Mouse (Mus musculus): ENCODE data around the gene Gm26558. TPM values are rescaled to one million over a fixed set of nuclear protein-coding genes. Genes with fewer than 3 reads are reported as not detected.

Gm26558 gene
- not detected in 2 replicates for polyA plus RNA-seq (2012; ENCODE audit: insufficient read depth, insufficient read length, missing spikeins)

GRCm38 (mm10) chr2:70661715-70662495 is at the start of gene Gm26558:
Gm26558 (minus strand) TSS chr2:70662108.
- peak within 1 kb of the TSS; percentile 95 for H3K4me3 ChIP-seq (ENCODE audit: insufficient read depth, low read depth, low read length)
- no peaks in the 10 kb centered on the region for H3K4me1 ChIP-seq (ENCODE audit: control insufficient read depth, insufficient read depth, insufficient read length, low read length)
- H3K27ac ChIP-seq (replicated peaks; ENCODE audit: low read depth, low read length) = peak within 1 kb of the TSS; percentile 84

GRCm38 (mm10) chr2:70710878-70711277 is 49.0 kb upstream of the Gm26558 start:
- Histone ChIP-seq H3K4me1 (ENCODE audit: control insufficient read depth, insufficient read depth, insufficient read length, low read length) (no peaks in the 10 kb centered on the region), H3K27ac (replicated peaks; ENCODE audit: low read depth, low read length) (no peak overlapping the region), H3K4me3 (ENCODE audit: insufficient read depth, low read depth, low read length) (no peak overlapping the region)

DNA sequence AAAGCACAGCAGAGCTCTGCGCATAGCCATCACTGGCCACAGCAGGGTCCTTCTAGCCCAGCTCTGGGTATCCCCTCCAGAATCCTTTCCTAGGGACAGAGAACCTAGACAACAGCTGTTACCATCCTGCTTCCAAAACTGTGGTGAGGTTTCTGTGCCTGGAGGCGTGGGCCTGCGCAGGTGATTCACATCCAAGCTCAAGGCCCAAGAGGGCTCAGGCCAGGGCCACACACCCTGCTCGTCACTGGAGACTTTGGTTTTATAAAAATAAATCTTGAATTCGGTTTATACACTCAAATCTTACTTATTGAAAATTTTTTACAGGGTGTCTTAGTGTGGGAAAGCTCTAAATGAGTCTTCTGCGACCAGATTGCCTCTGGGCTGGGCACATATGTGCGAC is 48.3 kb upstream of the Gm26558 start:
- Histone ChIP-seq H3K4me1 (ENCODE audit: control insufficient read depth, insufficient read depth, insufficient read length, low read length) (no peaks in the 10 kb centered on the region), H3K27ac (replicated peaks; ENCODE audit: low read depth, low read length) (no peak overlapping the region), H3K4me3 (ENCODE audit: insufficient read depth, low read depth, low read length) (no peak overlapping the region)

DNA sequence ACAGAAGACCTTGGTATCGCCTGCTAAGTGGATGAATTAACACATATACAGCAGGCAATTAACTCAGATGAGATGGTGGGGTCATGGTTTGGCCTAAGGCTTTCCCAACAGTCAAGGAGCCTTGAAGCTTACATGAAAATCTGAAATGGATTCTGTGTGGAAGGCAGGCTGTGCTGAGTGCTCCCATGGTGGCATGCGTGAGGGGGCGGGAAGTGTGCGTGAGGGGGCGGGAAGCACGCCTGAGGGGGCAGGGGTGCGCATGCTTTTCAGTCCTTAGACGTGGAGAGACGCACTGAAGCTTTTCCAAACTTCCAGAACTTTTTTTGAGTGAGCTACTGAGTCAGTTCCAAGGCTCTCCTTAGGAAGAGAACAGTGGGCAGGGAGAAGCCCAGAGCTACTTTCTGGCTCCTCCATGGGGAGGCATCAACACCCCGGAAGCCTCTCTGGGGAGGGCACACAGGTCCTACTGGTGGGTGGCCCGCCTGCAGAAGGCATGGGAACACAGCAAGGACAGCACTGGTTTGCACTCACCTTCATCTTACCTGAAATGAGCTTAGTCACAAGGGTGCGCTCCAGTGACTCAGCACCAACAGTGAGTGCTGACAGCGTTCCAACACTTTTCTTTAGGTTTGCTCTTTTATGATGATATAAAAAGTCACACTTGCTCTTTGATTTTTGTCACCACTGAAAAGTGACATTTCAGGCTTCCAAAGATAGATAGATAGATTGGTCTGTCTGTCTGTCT is 47.2 kb upstream of the Gm26558 start:
- no peak overlapping the region for H3K4me3 ChIP-seq (ENCODE audit: insufficient read depth, low read depth, low read length)

GRCm38 (mm10) chr2:70702403-70702802 is 40.5 kb upstream of the Gm26558 start:
- H3K27ac ChIP-seq (replicated peaks; ENCODE audit: low read depth, low read length) = no peak overlapping the region
- no peaks in the 10 kb centered on the region for H3K4me1 ChIP-seq (ENCODE audit: control insufficient read depth, insufficient read depth, insufficient read length, low read length)
- no peak overlapping the region for H3K4me3 ChIP-seq (ENCODE audit: insufficient read depth, low read depth, low read length)

More for the DNA sequence above, 47.2 kb upstream of the Gm26558 start:
- Histone ChIP-seq H3K27ac (replicated peaks; ENCODE audit: low read depth, low read length) (no peak overlapping the region), H3K4me1 (ENCODE audit: control insufficient read depth, insufficient read depth, insufficient read length, low read length) (no peaks in the 10 kb centered on the region)

- Histone ChIP-seq H3K27ac (replicated peaks; ENCODE audit: low read depth, low read length) (no peak overlapping the region), H3K4me3 (ENCODE audit: insufficient read depth, low read depth, low read length) (no peak overlapping the region), H3K4me1 (ENCODE audit: control insufficient read depth, insufficient read depth, insufficient read length, low read length) (no peaks in the 10 kb centered on the region)
These were observed 39.7 kb upstream of the Gm26558 start for GRCm38 (mm10) chr2:70701571-70701970.

DNA sequence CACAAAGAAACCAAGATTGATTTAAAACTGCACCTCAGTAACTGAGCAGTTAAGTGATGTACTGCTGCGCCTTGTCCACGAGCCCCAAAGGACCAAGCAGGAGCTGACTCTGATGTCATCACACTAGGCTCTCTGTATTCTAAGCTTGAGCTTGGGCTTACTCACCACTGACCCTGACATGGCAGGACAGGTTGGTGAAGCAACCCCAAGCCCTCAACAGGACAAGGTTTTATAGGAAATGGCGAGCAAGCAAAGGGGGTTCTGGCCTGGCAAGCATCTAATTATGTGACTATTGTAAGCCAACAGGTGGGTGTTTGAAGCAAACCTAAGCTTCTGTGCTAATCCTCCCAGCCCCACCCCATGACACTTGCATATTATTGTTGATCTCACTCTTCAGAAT is 38.9 kb upstream of the Gm26558 start:
- no peaks in the 10 kb centered on the region for H3K4me1 ChIP-seq (ENCODE audit: control insufficient read depth, insufficient read depth, insufficient read length, low read length)
- H3K27ac ChIP-seq (replicated peaks; ENCODE audit: low read depth, low read length) = no peak overlapping the region
- no peak overlapping the region for H3K4me3 ChIP-seq (ENCODE audit: insufficient read depth, low read depth, low read length)

DNA sequence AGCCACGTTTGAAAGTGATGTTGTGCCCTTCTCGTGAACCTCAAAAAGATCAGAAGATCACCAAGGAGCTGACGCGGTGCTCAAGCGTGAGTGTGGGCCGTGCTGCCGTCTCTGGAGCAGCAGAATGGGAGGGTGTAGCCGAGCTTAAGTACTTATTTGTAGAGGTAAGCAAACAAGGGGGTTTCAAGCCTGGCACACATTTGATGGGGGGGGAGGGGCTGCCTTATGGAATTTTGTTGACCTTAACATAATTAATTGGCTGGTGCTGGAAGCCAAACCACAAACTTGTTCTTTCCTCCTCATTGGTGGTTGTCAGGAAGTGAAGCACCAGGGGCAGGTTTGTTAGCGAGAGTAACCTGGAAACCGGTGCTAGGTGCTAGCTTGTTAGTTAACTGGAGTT is 33.8 kb upstream of the Gm26558 start:
- H3K4me3 ChIP-seq (ENCODE audit: insufficient read depth, low read depth, low read length) = no peak overlapping the region
- no peak overlapping the region for H3K27ac ChIP-seq (replicated peaks; ENCODE audit: low read depth, low read length)

DNA sequence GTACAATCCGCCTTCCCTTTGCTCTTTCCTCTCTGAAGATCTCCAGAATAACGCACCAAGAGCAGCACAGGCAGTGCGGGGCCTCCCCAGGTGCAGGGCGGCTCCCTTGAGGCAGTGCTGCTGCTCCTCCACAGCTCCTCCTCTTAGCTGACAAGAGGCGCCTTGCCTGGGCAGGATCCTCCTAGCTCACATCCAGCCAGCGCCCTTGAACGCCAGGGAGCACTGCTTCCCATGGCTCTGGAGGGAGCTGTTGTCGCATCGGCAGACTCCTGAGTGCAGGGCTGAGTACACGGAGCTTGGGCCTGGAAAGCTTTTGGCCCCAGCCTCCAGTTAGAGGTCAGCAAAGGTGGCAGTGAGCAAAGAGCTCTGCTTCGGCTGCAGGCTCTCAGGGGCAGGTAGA is 28.3 kb upstream of the Gm26558 start:
- no peak overlapping the region for H3K27ac ChIP-seq (replicated peaks; ENCODE audit: low read depth, low read length)
- no peaks in the 10 kb centered on the region for H3K4me1 ChIP-seq (ENCODE audit: control insufficient read depth, insufficient read depth, insufficient read length, low read length)
- H3K4me3 ChIP-seq (ENCODE audit: insufficient read depth, low read depth, low read length) = no peak overlapping the region

More for the DNA sequence above, 33.8 kb upstream of the Gm26558 start:
- H3K4me1 ChIP-seq (ENCODE audit: control insufficient read depth, insufficient read depth, insufficient read length, low read length) = no peaks in the 10 kb centered on the region

DNA sequence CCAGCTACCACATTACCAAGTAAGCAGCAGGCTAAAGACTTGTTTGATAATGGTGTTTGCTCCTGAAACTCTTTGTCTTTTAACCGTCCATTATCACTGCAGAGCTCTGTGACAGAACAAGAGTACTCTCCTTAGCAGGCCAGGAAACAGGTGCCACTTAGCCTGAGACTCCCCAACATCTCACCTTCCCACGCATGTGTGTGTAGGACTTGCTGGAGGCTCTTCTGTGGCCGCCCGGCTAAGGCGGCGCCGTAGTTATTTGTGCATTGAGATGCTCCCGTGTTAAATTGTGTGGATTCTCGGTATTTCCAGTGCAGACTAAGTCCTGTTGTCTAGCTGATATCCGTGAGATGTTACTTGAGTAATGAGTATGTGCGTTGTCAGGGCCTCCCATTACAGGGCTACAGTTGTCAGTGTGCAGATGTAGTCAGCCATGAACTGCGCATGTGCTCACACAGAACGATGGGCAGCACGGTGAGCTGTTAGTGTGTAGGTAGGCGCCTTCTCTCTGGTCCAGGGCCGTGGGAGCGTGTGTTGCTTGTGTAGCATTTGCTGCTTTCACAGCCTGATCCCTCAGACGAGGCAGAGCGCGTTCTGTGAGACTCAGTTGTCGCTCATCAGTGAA is 26.7 kb upstream of the Gm26558 start:
- no peak overlapping the region for H3K27ac ChIP-seq (replicated peaks; ENCODE audit: low read depth, low read length)
- no peaks in the 10 kb centered on the region for H3K4me1 ChIP-seq (ENCODE audit: control insufficient read depth, insufficient read depth, insufficient read length, low read length)
- H3K4me3 ChIP-seq (ENCODE audit: insufficient read depth, low read depth, low read length) = no peak overlapping the region

DNA sequence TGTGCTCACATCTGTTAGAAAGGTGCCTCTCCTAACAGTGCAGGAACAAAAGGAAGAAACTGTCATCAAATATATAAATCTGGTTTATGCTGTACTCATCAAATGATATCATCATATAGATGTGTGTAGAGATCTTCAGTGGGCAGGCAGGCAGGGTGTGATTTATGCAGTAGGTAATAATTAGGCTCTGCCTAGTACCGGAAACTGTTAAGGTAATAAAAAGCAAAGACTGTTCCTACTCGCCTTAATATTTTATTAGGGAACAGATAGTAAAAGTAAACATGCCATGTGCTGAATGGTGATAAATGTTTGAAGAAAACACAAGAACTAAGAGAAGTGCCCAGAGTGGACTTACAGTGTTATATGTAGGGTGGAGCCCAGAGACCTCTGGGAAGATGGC is 20.4 kb upstream of the Gm26558 start:
- Histone ChIP-seq H3K27ac (replicated peaks; ENCODE audit: low read depth, low read length) (no peak overlapping the region), H3K4me3 (ENCODE audit: insufficient read depth, low read depth, low read length) (no peak overlapping the region)

GRCm38 (mm10) chr2:70673445-70674126 is 11.7 kb upstream of the Gm26558 start:
- Histone ChIP-seq H3K27ac (replicated peaks; ENCODE audit: low read depth, low read length) (no peak overlapping the region), H3K4me1 (ENCODE audit: control insufficient read depth, insufficient read depth, insufficient read length, low read length) (0 out of 2 replicates have a peak, but pooled peaks cover 2% of the 10 kb centered on the region), H3K4me3 (ENCODE audit: insufficient read depth, low read depth, low read length) (no peak overlapping the region)

More for the DNA sequence above, 20.4 kb upstream of the Gm26558 start:
- no peaks in the 10 kb centered on the region for H3K4me1 ChIP-seq (ENCODE audit: control insufficient read depth, insufficient read depth, insufficient read length, low read length)

DNA sequence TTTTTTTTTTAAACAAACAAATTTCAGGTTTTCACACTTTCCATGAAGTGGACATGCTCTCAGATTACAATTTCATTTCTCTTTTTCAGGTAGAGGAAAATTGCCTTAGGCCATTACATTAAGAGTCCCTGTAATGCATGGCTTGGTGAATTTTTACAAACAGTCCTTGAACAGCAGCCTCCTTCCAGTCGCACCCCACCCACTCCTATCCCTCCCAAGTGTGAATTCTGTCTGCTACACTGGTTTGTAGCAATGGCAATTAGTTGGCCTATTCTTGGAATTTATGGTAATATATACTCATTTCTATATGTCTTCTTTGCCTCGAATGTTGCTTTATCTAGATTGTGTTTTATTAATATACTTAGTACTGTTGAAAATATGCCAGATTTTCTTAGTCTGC is 10.6 kb upstream of the Gm26558 start:
- H3K4me3 ChIP-seq (ENCODE audit: insufficient read depth, low read depth, low read length) = no peak overlapping the region
- H3K27ac ChIP-seq (replicated peaks; ENCODE audit: low read depth, low read length) = no peak overlapping the region
- H3K4me1 ChIP-seq (ENCODE audit: control insufficient read depth, insufficient read depth, insufficient read length, low read length) = 0 out of 2 replicates have a peak, but pooled peaks cover 2% of the 10 kb centered on the region

GRCm38 (mm10) chr2:70669896-70670295 is 8.0 kb upstream of the Gm26558 start:
- Histone ChIP-seq H3K27ac (replicated peaks; ENCODE audit: low read depth, low read length) (no peak overlapping the region), H3K4me1 (ENCODE audit: control insufficient read depth, insufficient read depth, insufficient read length, low read length) (0 out of 2 replicates have a peak, but pooled peaks cover 2% of the 10 kb centered on the region), H3K4me3 (ENCODE audit: insufficient read depth, low read depth, low read length) (no peak overlapping the region)

GRCm38 (mm10) chr2:70669241-70669640 is 7.3 kb upstream of the Gm26558 start:
- Histone ChIP-seq H3K4me3 (ENCODE audit: insufficient read depth, low read depth, low read length) (no peak overlapping the region), H3K4me1 (ENCODE audit: control insufficient read depth, insufficient read depth, insufficient read length, low read length) (0 out of 2 replicates have a peak, but pooled peaks cover 2% of the 10 kb centered on the region), H3K27ac (replicated peaks; ENCODE audit: low read depth, low read length) (no peak overlapping the region)

All from brown adipose tissue, adult 24 weeks (tissue).